Mouse (Mus musculus) MEL (cell line): ENCODE measurements around the gene Gpat2.

Experiments used
- BHLHE40 ChIP-seq: IDR thresholded peaks from 2 replicates; pipeline ENCODE4 v1.6.1; 2012; ENCODE audit warnings: low read depth, mild to moderate bottlenecking, inconsistent platforms, low read length, improper control_type of control experiment, borderline replicate concordance
- ETS1 ChIP-seq: IDR thresholded peaks from 2 replicates; pipeline ENCODE4 v1.6.1; 2012; ENCODE audit warnings: low read depth, mild to moderate bottlenecking, inconsistent platforms, low read length, improper control_type of control experiment, moderate library complexity
- JUND ChIP-seq: IDR thresholded peaks from 2 replicates; pipeline ENCODE4 v1.6.1; 2011; ENCODE audit warnings: low read depth, mild to moderate bottlenecking, improper control_type of control experiment, low read length
- POLR2A ChIP-seq, 2 experiments: IDR thresholded peaks; 2 replicates each; pipeline ENCODE4 v1.6.1; 2011 to 2012; ENCODE audit warnings: low read length in 2 of 2, mild to moderate bottlenecking in 2 of 2, control low read depth in 1 of 2, improper control_type of control experiment in 1 of 2, low read depth in 1 of 2, moderate library complexity in 1 of 2; ENCODE audit not compliant: control insufficient read depth in 1 of 2, insufficient read depth in 1 of 2, poor library complexity in 1 of 2
- SMC3 ChIP-seq: IDR thresholded peaks from 2 replicates; pipeline ENCODE4 v1.6.1; 2011; ENCODE audit warnings: low read depth, low read length, improper control_type of control experiment
- ZC3H11A ChIP-seq: IDR thresholded peaks from 2 replicates; pipeline ENCODE4 v1.6.1; 2012; ENCODE audit warnings: low read depth, mild to moderate bottlenecking, inconsistent platforms, low read length, improper control_type of control experiment

- TF ChIP-seq SMC3 = no peak
- no peak for TF ChIP-seq ETS1
- no peak for TF ChIP-seq POLR2A (IDR thresholded peaks at IDR 0.05; ENCODE audit: control insufficient read depth in 1 of 2, insufficient read depth in 1 of 2, low read depth in 1 of 2, low read length in 2 of 2, poor library complexity in 1 of 2)
- TF ChIP-seq JUND = no peak
- no peak for TF ChIP-seq BHLHE40
- no peak for TF ChIP-seq ZC3H11A
Observed at GRCm38 (mm10) chr2:127391323-127391722, 33.7 kb upstream of the Gpat2 start.
